12 mouse cellular contexts compared by ENCODE assay signal in the genomic region with DNA sequence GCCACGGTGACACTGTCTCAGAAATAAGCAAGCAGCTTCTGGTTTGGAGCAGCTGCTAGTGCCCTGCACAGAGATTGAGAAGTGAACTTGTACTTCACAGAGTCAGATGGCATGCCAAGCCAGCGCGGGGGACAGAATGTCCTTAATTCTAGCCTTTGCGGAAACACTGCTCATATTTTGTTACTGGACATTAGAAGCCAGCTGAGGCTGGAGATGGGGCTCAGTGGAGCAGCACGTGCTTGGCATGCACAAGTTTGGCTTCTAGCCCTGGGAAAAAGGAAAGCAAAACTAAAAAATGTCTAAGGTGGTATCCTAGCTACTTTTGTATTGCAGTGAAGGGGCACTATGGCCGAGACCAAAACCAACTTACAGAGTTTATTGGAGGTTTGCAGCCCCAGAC. TPM values are rescaled to one million over a fixed set of nuclear protein-coding genes. Genes with fewer than 3 reads are reported as not detected.
DNase-seq lines count a peak whose midpoint lies in the region; ATAC-seq and TF ChIP-seq lines count a peak whose summit lies in the region.
"Had no signal": no experiment of that assay in that cellular context is flagged by ENCODE, and none has a peak within 500 bp of the region (broad histone marks: within the 10 kb centered on the region; RNA-seq: fewer than 3 reads in every experiment).

No protein-coding gene starts in this region.

- H3K4me3 ChIP-seq in layer of hippocampus, adult 2 months = no peak overlapping the region
- no peak overlapping the region for H3K4me3 ChIP-seq in hindbrain, embryonic 13.5 days
- H3K4me3 ChIP-seq: limb, embryonic 13.5 days; stomach, embryonic 15.5 days had no signal

- no peak overlapping the region for H3K9ac ChIP-seq in hindbrain, embryonic 13.5 days
- H3K9ac ChIP-seq: limb, embryonic 13.5 days; stomach, embryonic 15.5 days had no signal

- H3K27ac ChIP-seq in layer of hippocampus, adult 2 months = peak overlapping the region; percentile 46; the same call in 1 of the 2 replicates
- H3K27ac ChIP-seq in hindbrain, embryonic 13.5 days = peak overlapping the region; percentile 77
- H3K27ac ChIP-seq: limb, embryonic 13.5 days; macrophage; stomach, embryonic 15.5 days had no signal

- ATAC-seq in hindbrain, embryonic 13.5 days (ENCODE audit: low FRiP score) = no peak

- intact Hi-C loops in left cerebral cortex, postnatal 10 days (cut with DNase I) = no loop called here

- peaks cover 27% of the 10 kb centered on the region for H3K4me1 ChIP-seq in hindbrain, embryonic 13.5 days (replicated peaks)
- H3K4me1 ChIP-seq: limb, embryonic 13.5 days had no signal

- no peaks in the 10 kb centered on the region for H3K9me3 ChIP-seq in hindbrain, embryonic 13.5 days
- H3K9me3 ChIP-seq: limb, embryonic 13.5 days; stomach, embryonic 15.5 days had no signal

- peaks cover 16% of the 10 kb centered on the region for H3K27me3 ChIP-seq in hindbrain, embryonic 13.5 days
- H3K27me3 ChIP-seq: limb, embryonic 13.5 days; stomach, embryonic 15.5 days had no signal

- no peaks in the 10 kb centered on the region for H3K36me3 ChIP-seq in hindbrain, embryonic 13.5 days
- H3K36me3 ChIP-seq: limb, embryonic 13.5 days; stomach, embryonic 15.5 days had no signal

- 44% methylated on average over 6 of the region's 6 CpGs for WGBS in hindbrain, embryonic 13.5 days

- no peak for TF ChIP-seq CTCF in layer of hippocampus, adult 2 months (conservative IDR thresholded peaks at IDR 0.05)

- no peak overlapping the region for H3K4me2 ChIP-seq in hindbrain, embryonic 13.5 days
- H3K4me2 ChIP-seq: limb, embryonic 13.5 days; stomach, embryonic 15.5 days had no signal

- no peak for DNase-seq in layer of hippocampus, adult 2 months (ENCODE audit: low spot score in 2 of 2)
- no peak for DNase-seq in layer of hippocampus, postnatal 25 days (ENCODE audit: extremely low spot score in 1 of 2, low spot score in 1 of 2)
- DNase-seq in gastrocnemius, postnatal 10 days = peak; percentile 28
- DNase-seq in layer of hippocampus, postnatal 10 days (ENCODE audit: low spot score in 2 of 2) = peak; percentile 28 to 49
- DNase-seq in cerebellum, postnatal 25 days = no peak
- no peak for DNase-seq in left cerebral cortex, postnatal 10 days (ENCODE audit: extremely low spot score in 1 of 2, low spot score in 2 of 2)
- DNase-seq in embryo, embryonic 11 days = no peak
- DNase-seq: heart, postnatal 4 days had no signal

RNA-seq across cellular contexts. Expression of gene Capn5, which starts 7.3 kb away (rescaled TPM):
- 10 to 100 TPM; 42.3 to 45.0 TPM for total RNA-seq in layer of hippocampus, adult 2 months (2021)
- 10 to 100 TPM; 45.4 to 50.8 TPM for total RNA-seq in layer of hippocampus, postnatal 25 days (2021)
- 1 to 10 TPM; 4.7 TPM for total RNA-seq in gastrocnemius, postnatal 10 days (2021)
- polyA plus RNA-seq in hindbrain, embryonic 13.5 days (2015; fragmentation: Nextera tagmentation; extraction: Ambion mirVana) = 15.3 and 16.3 TPM in 2 replicates
- 10 to 100 TPM; 55.9 to 61.7 TPM for total RNA-seq in layer of hippocampus, postnatal 10 days (2021)
- total RNA-seq in left cerebral cortex, postnatal 10 days (2021) = 10 to 100 TPM; 46.4 to 46.6 TPM

RNA-seq across cellular contexts. Expression of gene B3gnt6, which starts 14.0 kb away (rescaled TPM):
- under 1 TPM; 0.34 to 0.36 TPM for total RNA-seq in layer of hippocampus, adult 2 months (2021)
- total RNA-seq in layer of hippocampus, postnatal 25 days (2021) = not detected
- total RNA-seq in gastrocnemius, postnatal 10 days (2021) = not detected
- polyA plus RNA-seq in hindbrain, embryonic 13.5 days (2015; fragmentation: Nextera tagmentation; extraction: Ambion mirVana) = 0.27 TPM in 1 of 2 replicates, not detected in the other
- total RNA-seq in layer of hippocampus, postnatal 10 days (2021) = under 1 TPM in 1 of 2 experiments, not detected in 1; 0.22 TPM
- under 1 TPM; 0.24 to 0.28 TPM for total RNA-seq in left cerebral cortex, postnatal 10 days (2021)
- total RNA-seq: heart, postnatal 4 days had no signal
- polyA plus RNA-seq: limb, embryonic 13.5 days; macrophage had no signal

RNA-seq across cellular contexts. Expression of gene Omp, which starts 40.0 kb away (rescaled TPM):
- total RNA-seq in layer of hippocampus, adult 2 months (2021) = 1 to 10 TPM in 1 of 2 experiments, under 1 TPM in 1; 0.96 to 1.3 TPM
- 1 to 10 TPM; 1.0 to 1.4 TPM for total RNA-seq in layer of hippocampus, postnatal 25 days (2021)
- under 1 TPM; 0.21 to 0.27 TPM for total RNA-seq in gastrocnemius, postnatal 10 days (2021)
- polyA plus RNA-seq in hindbrain, embryonic 13.5 days (2015; fragmentation: Nextera tagmentation; extraction: Ambion mirVana) = 0.30 and 0.49 TPM in 2 replicates
- 1 to 10 TPM; 1.5 to 1.8 TPM for total RNA-seq in layer of hippocampus, postnatal 10 days (2021)
- 1 to 10 TPM in 1 of 2 experiments, under 1 TPM in 1; 0.56 to 1.2 TPM for total RNA-seq in left cerebral cortex, postnatal 10 days (2021)
- polyA plus RNA-seq: macrophage had no signal

Comparison
In these comparisons a context has a peak if more than half of its experiments do, and no peak if none do; other contexts are left out.
1. DNase-seq: peak in gastrocnemius, postnatal 10 days (single experiment) and layer of hippocampus, postnatal 10 days (2 of 2); none in layer of hippocampus, adult 2 months (0 of 2), layer of hippocampus, postnatal 25 days (0 of 2), cerebellum, postnatal 25 days (0 of 2), left cerebral cortex, postnatal 10 days (0 of 2) and embryo, embryonic 11 days (single experiment).
2. RNA of gene Capn5, which starts 7.3 kb away (total RNA-seq): 55.9 to 61.7 TPM in layer of hippocampus, postnatal 10 days, 45.4 to 50.8 TPM in layer of hippocampus, postnatal 25 days, 46.4 to 46.6 TPM in left cerebral cortex, postnatal 10 days and 42.3 to 45.0 TPM in layer of hippocampus, adult 2 months; 4.7 TPM in gastrocnemius, postnatal 10 days; every median in the first group is over 4 times any median in the second.